ENCODE assay signal across 8 mouse cellular contexts in genomic region chr5:135888405-135889215, GRCm38 (mm10). TPM values are rescaled to one million over a fixed set of nuclear protein-coding genes. Genes with fewer than 3 reads are reported as not detected.
DNase-seq lines count a peak whose midpoint lies in the region; ATAC-seq lines count a peak whose summit lies in the region.

No protein-coding gene starts in this region.

- no peak overlapping the region for H3K27ac ChIP-seq in embryonic facial prominence, embryonic 14.5 days (replicated peaks; ENCODE audit: low read depth, low read length)
- no peak overlapping the region for H3K27ac ChIP-seq in intestine, embryonic 14.5 days (ENCODE audit: low read depth)
- no peak overlapping the region for H3K27ac ChIP-seq in midbrain, embryonic 13.5 days

- peak overlapping the region; percentile 64 for H3K4me2 ChIP-seq in embryonic facial prominence, embryonic 14.5 days (ENCODE audit: low read depth, low read length)
- H3K4me2 ChIP-seq in intestine, embryonic 14.5 days (ENCODE audit: low read length): peak overlapping the region; percentile 52
- H3K4me2 ChIP-seq in midbrain, embryonic 13.5 days (replicated peaks): peak overlapping the region; percentile 32

- no peak for ATAC-seq in embryonic facial prominence, embryonic 14.5 days (ENCODE audit: low read depth)
- 0 out of 2 replicates have a peak, but pooled peaks have one; percentile 21 for ATAC-seq in intestine, embryonic 14.5 days (replicated peaks; ENCODE audit: low FRiP score, low TSS enrichment, low read depth)
- ATAC-seq in midbrain, embryonic 13.5 days: no peak; the same call in 1 of the 2 replicates
- ATAC-seq in erythroblast, adult 5-6 weeks (replicated peaks; ENCODE audit: low FRiP score, poor library complexity, severe bottlenecking): no peak

- peaks cover 4% of the 10 kb centered on the region; the same call in 1 of the 2 replicates for H3K4me1 ChIP-seq in embryonic facial prominence, embryonic 14.5 days (ENCODE audit: control insufficient read depth, insufficient read depth, low read length)
- peaks cover 9% of the 10 kb centered on the region; the same call in 1 of the 2 replicates for H3K4me1 ChIP-seq in intestine, embryonic 14.5 days (replicated peaks; ENCODE audit: control insufficient read depth, insufficient read depth, low read length)
- H3K4me1 ChIP-seq in midbrain, embryonic 13.5 days (replicated peaks): peaks cover 14% of the 10 kb centered on the region; the same call in 1 of the 2 replicates

- H3K27me3 ChIP-seq in embryonic facial prominence, embryonic 14.5 days (replicated peaks; ENCODE audit: control insufficient read depth, insufficient read depth, low read length): peaks cover 13% of the 10 kb centered on the region
- peaks cover 9% of the 10 kb centered on the region; the same call in 1 of the 2 replicates for H3K27me3 ChIP-seq in intestine, embryonic 14.5 days (replicated peaks; ENCODE audit: control insufficient read depth, insufficient read depth, low read length)
- peaks cover 57% of the 10 kb centered on the region for H3K27me3 ChIP-seq in midbrain, embryonic 13.5 days

- H3K4me3 ChIP-seq in embryonic facial prominence, embryonic 14.5 days (ENCODE audit: low read depth, low read length): peak overlapping the region; percentile 39
- H3K4me3 ChIP-seq in intestine, embryonic 14.5 days (ENCODE audit: low read depth, low read length): peak overlapping the region; percentile 30
- no peak overlapping the region for H3K4me3 ChIP-seq in midbrain, embryonic 13.5 days (replicated peaks)

- 1% methylated on average over 28 of the region's 30 CpGs for WGBS in embryonic facial prominence, embryonic 14.5 days
- WGBS in intestine, embryonic 14.5 days: 4% methylated on average over 30 of the region's 30 CpGs
- 3% methylated on average over 30 of the region's 30 CpGs for WGBS in midbrain, embryonic 13.5 days

- peak overlapping the region; percentile 52 for H3K9ac ChIP-seq in embryonic facial prominence, embryonic 14.5 days (ENCODE audit: low read depth, low read length)
- H3K9ac ChIP-seq in intestine, embryonic 14.5 days (ENCODE audit: low read length): peak overlapping the region; percentile 4; the same call in 1 of the 2 replicates
- no peak overlapping the region for H3K9ac ChIP-seq in midbrain, embryonic 13.5 days (replicated peaks)

- peak; percentile 44 for DNase-seq in adrenal gland, adult 2 months
- no peak for DNase-seq in adrenal gland, postnatal 36 days
- DNase-seq in embryonic facial prominence, embryonic 14.5 days (ENCODE audit: low spot score): peak; percentile 50
- peak; percentile 63 for DNase-seq in intestine, embryonic 14.5 days (ENCODE audit: low spot score)
- no peak for DNase-seq in thymus, postnatal 4 days
- no peak for DNase-seq in retina, postnatal 1 day

- H3K9me3 ChIP-seq in embryonic facial prominence, embryonic 14.5 days (ENCODE audit: control insufficient read depth, low read length): no peaks in the 10 kb centered on the region
- no peaks in the 10 kb centered on the region for H3K9me3 ChIP-seq in intestine, embryonic 14.5 days (ENCODE audit: control insufficient read depth, low read length)
- H3K9me3 ChIP-seq in midbrain, embryonic 13.5 days: no peaks in the 10 kb centered on the region

- H3K36me3 ChIP-seq in embryonic facial prominence, embryonic 14.5 days (ENCODE audit: control insufficient read depth, insufficient read depth, low read length): no peaks in the 10 kb centered on the region
- no peaks in the 10 kb centered on the region for H3K36me3 ChIP-seq in intestine, embryonic 14.5 days (ENCODE audit: control insufficient read depth, insufficient read depth, low read length)
- H3K36me3 ChIP-seq in midbrain, embryonic 13.5 days: no peaks in the 10 kb centered on the region

RNA-seq across cellular contexts. Expression of gene Hspb1, which starts 0.9 kb away (rescaled TPM):
- total RNA-seq in adrenal gland, adult 2 months (2021): 100 to 1,000 TPM; 236 to 614 TPM
- 309 and 678 TPM in 2 replicates for polyA plus RNA-seq in adrenal gland, adult 2 months (2012; rRNA removed)
- 100 to 1,000 TPM in 1 of 2 experiments, 10 to 100 TPM in 1; 85.2 to 330 TPM for total RNA-seq in adrenal gland, postnatal 36 days (2021)
- 365 and 522 TPM in 2 replicates for polyA plus RNA-seq in embryonic facial prominence, embryonic 14.5 days (2014; fragmentation: Nextera tagmentation; extraction: Ambion mirVana)
- polyA plus RNA-seq in intestine, embryonic 14.5 days (2014; fragmentation: Nextera tagmentation; extraction: Ambion mirVana): 79.9 and 81.7 TPM in 2 replicates
- 6.8 and 7.1 TPM in 2 replicates for polyA plus RNA-seq in midbrain, embryonic 13.5 days (2015; fragmentation: Nextera tagmentation; extraction: Ambion mirVana)
- total RNA-seq in erythroblast, adult 5-6 weeks (2015; ENCODE audit: low replicate concordance): not detected in 2 replicates
- total RNA-seq in erythroblast, adult 5-6 weeks (2017; ENCODE audit: low replicate concordance): not detected in 2 replicates

RNA-seq across cellular contexts. Expression of gene Ywhag, which starts 45.8 kb away (rescaled TPM):
- total RNA-seq in adrenal gland, adult 2 months (2021): 100 to 1,000 TPM; 563 to 611 TPM
- polyA plus RNA-seq in adrenal gland, adult 2 months (2012; rRNA removed): 227 and 268 TPM in 2 replicates
- 100 to 1,000 TPM; 499 to 690 TPM for total RNA-seq in adrenal gland, postnatal 36 days (2021)
- polyA plus RNA-seq in embryonic facial prominence, embryonic 14.5 days (2014; fragmentation: Nextera tagmentation; extraction: Ambion mirVana): 97.4 and 101 TPM in 2 replicates
- polyA plus RNA-seq in intestine, embryonic 14.5 days (2014; fragmentation: Nextera tagmentation; extraction: Ambion mirVana): 93.3 and 95.7 TPM in 2 replicates
- 627 and 632 TPM in 2 replicates for polyA plus RNA-seq in midbrain, embryonic 13.5 days (2015; fragmentation: Nextera tagmentation; extraction: Ambion mirVana)
- 14.8 and 40.5 TPM in 2 replicates for total RNA-seq in erythroblast, adult 5-6 weeks (2015; ENCODE audit: low replicate concordance)
- total RNA-seq in erythroblast, adult 5-6 weeks (2017; ENCODE audit: low replicate concordance): 17.3 and 17.9 TPM in 2 replicates

Comparison
In these comparisons a context has a peak if more than half of its experiments do, and no peak if none do; other contexts are left out.
1. DNase-seq: peak in adrenal gland, adult 2 months (single experiment), embryonic facial prominence, embryonic 14.5 days (single experiment) and intestine, embryonic 14.5 days (single experiment); none in adrenal gland, postnatal 36 days (0 of 2), thymus, postnatal 4 days (single experiment) and retina, postnatal 1 day (single experiment).
2. RNA of gene Hspb1, which starts 0.9 kb away (polyA plus RNA-seq): 365 to 522 TPM in embryonic facial prominence, embryonic 14.5 days, 309 to 678 TPM in adrenal gland, adult 2 months and 79.9 to 81.7 TPM in intestine, embryonic 14.5 days; 6.8 to 7.1 TPM in midbrain, embryonic 13.5 days; every median in the first group is over 10 times any median in the second.
3. Peak in every context shown above with its lines, with median percentiles within 50 percentile points of each other: H3K4me2 ChIP-seq.